Mouse (Mus musculus) forebrain, embryonic 11.5 days (tissue): ENCODE measurements around the gene Abcb8. TPM values are rescaled to one million over a fixed set of nuclear protein-coding genes. Genes with fewer than 3 reads are reported as not detected.

Source experiments
- ATAC-seq: fragments of 200-750 bp; cut with Nextera tagmentation; replicated peaks from 2 replicates; pipeline ENCODE4 v1.8.0; 2017; ENCODE audit warnings: moderate TSS enrichment; ENCODE audit not compliant: low FRiP score
- DNase-seq: peaks from one replicate; pipeline ENCODE4 v3.0.0-alpha.2; 2017; ENCODE audit warnings: low spot score
- H3K27ac ChIP-seq: fragments of 300-500 bp; sonication (generic); 2 replicates; pipeline ENCODE4 v1.5.1; 2014; ENCODE audit warnings: low read depth, low read length
- H3K27me3 ChIP-seq: fragments of 300-500 bp; sonication (generic); 2 replicates; pipeline ENCODE4 v1.6.1; 2014; ENCODE audit warnings: mild to moderate bottlenecking, low read length, mixed read lengths; ENCODE audit not compliant: control insufficient read depth, insufficient read depth
- H3K36me3 ChIP-seq: fragments of 300-500 bp; sonication (generic); 2 replicates; pipeline ENCODE4 v1.6.1; 2014; ENCODE audit warnings: mild to moderate bottlenecking, low read length, moderate library complexity, mixed read lengths; ENCODE audit not compliant: control insufficient read depth, insufficient read depth
- H3K4me1 ChIP-seq: fragments of 300-500 bp; sonication (generic); replicated peaks from 2 replicates; pipeline ENCODE4 v1.6.1; 2014; ENCODE audit warnings: low read length, mixed read lengths; ENCODE audit not compliant: control insufficient read depth, insufficient read depth
- H3K4me2 ChIP-seq: fragments of 300-500 bp; sonication (generic); 2 replicates; pipeline ENCODE4 v1.6.1; 2014; ENCODE audit warnings: low read depth, mild to moderate bottlenecking, low read length, moderate library complexity, mixed read lengths; ENCODE audit not compliant: severe bottlenecking
- H3K4me3 ChIP-seq: fragments of 300-500 bp; sonication (generic); 2 replicates; pipeline ENCODE4 v1.5.1; 2014; ENCODE audit warnings: low read depth, low read length
- H3K9ac ChIP-seq: fragments of 300-500 bp; sonication (generic); 2 replicates; pipeline ENCODE4 v1.6.1; 2014; ENCODE audit warnings: low read length
- H3K9me3 ChIP-seq: fragments of 300-500 bp; sonication (generic); 2 replicates; pipeline ENCODE4 v1.6.1; 2016; ENCODE audit warnings: low read length, mixed read lengths; ENCODE audit not compliant: control insufficient read depth
- WGBS: fragments of 180-500 bp; shearing (Covaris S2); extraction: QIAGEN DNeasy Blood & Tissue Kit; methylation state at CpG from one replicate; pipeline ENCODE4 v1.1.7; 2014; 5-methylcytosine and 5-hydroxymethylcytosine counted together
- polyA plus RNA-seq: library from polyadenylated mRNA; unstranded; fragments of >200 nt; fragmentation: Nextera tagmentation; extraction: Ambion mirVana; gene quantifications from 2 replicates; pipeline ENCODE4 v1.2.1, GENCODE M21; 2014

Abcb8 gene
- polyA plus RNA-seq, 1 experiment from 2014 or later = 45.5 TPM

DNA sequence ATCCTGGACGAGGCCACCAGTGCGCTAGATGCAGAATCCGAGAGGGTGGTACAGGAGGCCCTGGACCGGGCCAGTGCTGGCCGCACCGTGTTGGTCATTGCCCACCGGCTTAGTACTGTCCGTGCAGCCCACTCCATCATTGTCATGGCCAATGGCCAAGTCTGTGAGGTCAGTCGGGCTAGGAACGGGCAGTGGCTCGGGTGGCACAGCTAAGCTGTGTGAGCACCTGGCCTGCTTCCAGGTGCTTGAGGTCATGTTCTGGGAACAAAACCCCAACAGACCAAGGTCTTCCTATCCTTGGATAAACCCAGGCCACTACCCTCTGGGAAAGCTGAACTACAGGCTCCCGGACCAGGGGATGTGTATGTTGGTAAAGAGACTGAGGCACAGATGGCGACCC, 15.2 kb downstream of the Abcb8 start:
- Histone ChIP-seq H3K27me3 (no peaks in the 10 kb centered on the region), H3K4me3 (no peak overlapping the region), H3K27ac (no peak overlapping the region), H3K4me2 (no peak overlapping the region), H3K9me3 (no peaks in the 10 kb centered on the region), H3K36me3 (no peaks in the 10 kb centered on the region), H3K4me1 (no peaks in the 10 kb centered on the region; the same call in 1 of the 2 replicates), H3K9ac (no peak overlapping the region)
- DNase-seq = no peak
- WGBS = 93% methylated on average over 13 of the region's 13 CpGs
- ATAC-seq = no peak

DNA sequence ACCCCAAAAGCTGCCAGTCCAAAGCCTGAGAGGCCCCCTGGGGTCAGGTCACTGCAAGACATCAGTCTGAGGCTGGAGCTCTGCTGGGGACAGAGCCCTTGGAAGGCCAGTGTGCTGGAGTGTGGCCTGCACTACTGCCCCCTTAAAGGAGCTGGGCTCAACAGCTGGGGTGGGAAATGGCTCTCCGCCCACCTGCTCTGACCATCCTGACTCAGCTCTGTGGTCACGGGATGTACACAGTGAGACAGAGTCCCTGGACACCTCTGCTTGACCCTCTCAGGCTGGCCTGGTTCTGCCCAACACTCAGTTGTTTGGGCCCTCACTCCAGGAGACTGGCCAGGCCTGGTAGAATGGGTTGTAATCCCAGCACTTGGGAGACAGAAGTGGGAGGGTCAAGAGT, 16.0 kb downstream of the Abcb8 start:
- no peak overlapping the region for H3K27ac ChIP-seq
- no peak overlapping the region for H3K4me2 ChIP-seq
- H3K36me3 ChIP-seq = no peaks in the 10 kb centered on the region
- no peaks in the 10 kb centered on the region; the same call in 1 of the 2 replicates for H3K4me1 ChIP-seq
- DNase-seq (no peak), ATAC-seq (no peak)
- 84% methylated on average over 2 of the region's 2 CpGs for WGBS
- no peak overlapping the region for H3K4me3 ChIP-seq
- no peak overlapping the region for H3K9ac ChIP-seq
- no peaks in the 10 kb centered on the region for H3K9me3 ChIP-seq
- no peaks in the 10 kb centered on the region for H3K27me3 ChIP-seq

DNA sequence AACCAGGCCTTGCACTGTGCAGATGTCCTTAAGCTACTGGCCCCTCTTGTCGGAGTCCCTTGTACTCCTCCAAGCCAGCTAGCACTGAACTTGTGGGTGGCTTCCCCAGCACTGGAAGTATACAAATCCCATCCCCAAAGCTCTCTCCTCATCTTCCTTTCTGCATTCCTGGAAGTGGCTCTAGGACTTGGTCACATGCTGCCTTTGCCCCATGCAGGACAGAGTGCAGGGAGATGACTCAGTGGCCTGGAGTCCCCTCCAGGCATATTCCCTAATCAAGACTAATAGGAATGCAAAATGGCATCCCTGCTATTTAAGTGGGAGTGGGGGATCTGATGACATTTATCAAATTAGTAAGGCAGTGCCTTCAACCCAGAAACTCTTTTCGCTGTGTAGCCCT, 18.6 kb downstream of the Abcb8 start:
- H3K36me3 ChIP-seq = no peaks in the 10 kb centered on the region
- H3K9ac ChIP-seq = no peak overlapping the region
- ATAC-seq (no peak), DNase-seq (no peak)
- H3K27ac ChIP-seq = no peak overlapping the region
- no peaks in the 10 kb centered on the region; the same call in 1 of the 2 replicates for H3K4me1 ChIP-seq
- no peak overlapping the region for H3K4me2 ChIP-seq
- no peaks in the 10 kb centered on the region for H3K9me3 ChIP-seq
- H3K27me3 ChIP-seq = no peaks in the 10 kb centered on the region
- H3K4me3 ChIP-seq = no peak overlapping the region
- 89% methylated on average over 2 of the region's 2 CpGs for WGBS

DNA sequence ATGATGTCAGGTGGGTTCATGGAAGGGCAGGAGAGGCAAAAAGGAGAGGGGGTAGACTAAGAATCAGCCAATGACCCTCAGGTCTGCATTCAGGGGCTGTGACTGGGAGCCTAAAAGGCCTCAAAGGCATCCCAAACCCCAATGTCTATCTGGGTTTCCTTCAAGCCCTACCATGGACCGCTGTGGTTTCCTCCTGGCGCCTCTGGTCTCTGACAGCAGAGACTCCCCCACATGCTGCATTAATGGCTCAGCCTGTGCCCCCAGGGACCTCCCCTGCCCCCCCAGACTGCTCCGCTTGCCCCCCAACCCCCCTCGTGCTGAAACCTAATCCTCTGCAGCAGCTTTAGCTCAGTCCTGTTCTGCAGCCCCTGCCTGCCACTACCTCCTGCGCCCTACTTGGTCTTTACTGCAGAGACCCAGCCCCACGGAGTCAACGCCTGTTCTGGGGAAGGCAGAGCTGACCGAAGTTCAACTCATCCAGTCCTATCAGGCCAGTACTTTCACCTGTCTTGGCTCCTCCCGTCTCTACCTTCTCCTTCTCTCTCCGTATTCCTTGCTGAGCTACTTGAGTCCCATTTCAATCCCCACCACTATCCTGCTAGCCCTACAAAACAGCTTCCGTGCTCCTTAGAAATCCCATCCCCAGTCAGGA, 19.7 kb downstream of the Abcb8 start, which contains the start of gene Asic3:
TSS of gene Asic3 (plus strand) at position 351 of the 652 bp plus-strand sequence.
- H3K9ac ChIP-seq = no peak within 1 kb of the TSS
- no peaks in the 10 kb centered on the region for H3K27me3 ChIP-seq
- H3K9me3 ChIP-seq = no peaks in the 10 kb centered on the region
- H3K4me3 ChIP-seq = no peak within 1 kb of the TSS
- H3K4me2 ChIP-seq = no peak within 1 kb of the TSS
- no peaks in the 10 kb centered on the region; the same call in 1 of the 2 replicates for H3K4me1 ChIP-seq
- H3K27ac ChIP-seq = no peak within 1 kb of the TSS
- no peak for ATAC-seq
- DNase-seq = no peak
- 50% methylated on average over 11 of the region's 11 CpGs for WGBS
- no peaks in the 10 kb centered on the region for H3K36me3 ChIP-seq

DNA sequence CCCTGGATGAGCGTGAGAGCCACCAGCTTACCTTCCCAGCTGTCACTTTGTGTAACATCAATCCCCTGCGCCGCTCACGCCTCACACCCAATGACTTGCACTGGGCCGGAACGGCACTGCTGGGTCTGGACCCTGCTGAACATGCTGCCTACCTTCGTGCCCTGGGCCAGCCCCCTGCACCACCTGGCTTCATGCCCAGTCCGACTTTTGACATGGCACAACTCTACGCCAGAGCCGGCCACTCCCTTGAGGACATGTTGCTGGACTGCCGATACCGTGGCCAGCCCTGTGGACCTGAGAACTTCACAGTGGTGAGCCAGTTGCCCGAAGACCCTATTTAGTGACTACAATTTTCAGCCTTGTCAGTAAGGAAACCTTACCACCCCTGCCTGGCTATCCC, 20.5 kb downstream of the Abcb8 start:
- no peak overlapping the region for H3K9ac ChIP-seq
- H3K9me3 ChIP-seq = no peaks in the 10 kb centered on the region
- H3K27ac ChIP-seq = no peak overlapping the region
- 84% methylated on average over 13 of the region's 13 CpGs for whole genome bisulfite sequencing
- no peaks in the 10 kb centered on the region; the same call in 1 of the 2 replicates for H3K4me1 ChIP-seq
- no peaks in the 10 kb centered on the region for H3K36me3 ChIP-seq
- no peak overlapping the region for H3K4me3 ChIP-seq
- no peak overlapping the region for H3K4me2 ChIP-seq
- no peaks in the 10 kb centered on the region for H3K27me3 ChIP-seq
- DNase-seq (no peak), ATAC-seq (no peak)

DNA sequence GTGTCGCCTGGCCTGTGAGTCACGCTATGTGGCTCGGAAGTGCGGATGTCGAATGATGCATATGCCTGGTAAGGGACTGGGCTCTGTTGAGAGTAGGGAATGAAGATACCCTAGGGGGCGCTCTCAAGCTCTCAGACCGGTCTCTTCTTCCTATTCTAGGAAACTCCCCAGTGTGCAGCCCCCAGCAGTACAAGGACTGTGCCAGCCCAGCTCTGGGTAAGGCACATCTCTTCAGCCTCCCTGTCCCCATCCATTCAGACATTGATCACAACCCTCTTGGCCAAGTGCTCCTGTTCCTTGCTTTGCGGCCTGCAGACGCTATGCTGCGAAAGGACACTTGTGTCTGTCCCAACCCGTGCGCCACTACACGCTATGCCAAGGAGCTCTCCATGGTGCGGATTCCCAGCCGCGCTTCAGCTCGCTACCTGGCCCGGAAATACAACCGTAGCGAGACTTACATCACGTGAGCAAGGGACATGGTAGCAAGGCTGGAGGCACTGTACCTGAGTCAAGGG, 22.8 kb downstream of the Abcb8 start:
- Histone ChIP-seq H3K9ac (no peak overlapping the region), H3K4me3 (no peak overlapping the region), H3K4me2 (no peak overlapping the region), H3K4me1 (no peaks in the 10 kb centered on the region; the same call in 1 of the 2 replicates), H3K27me3 (no peaks in the 10 kb centered on the region), H3K27ac (no peak overlapping the region), H3K36me3 (no peaks in the 10 kb centered on the region), H3K9me3 (no peaks in the 10 kb centered on the region)
- WGBS = 3% methylated on average over 21 of the region's 21 CpGs
- DNase-seq (peak; percentile 79), ATAC-seq (peak; percentile 76)

DNA sequence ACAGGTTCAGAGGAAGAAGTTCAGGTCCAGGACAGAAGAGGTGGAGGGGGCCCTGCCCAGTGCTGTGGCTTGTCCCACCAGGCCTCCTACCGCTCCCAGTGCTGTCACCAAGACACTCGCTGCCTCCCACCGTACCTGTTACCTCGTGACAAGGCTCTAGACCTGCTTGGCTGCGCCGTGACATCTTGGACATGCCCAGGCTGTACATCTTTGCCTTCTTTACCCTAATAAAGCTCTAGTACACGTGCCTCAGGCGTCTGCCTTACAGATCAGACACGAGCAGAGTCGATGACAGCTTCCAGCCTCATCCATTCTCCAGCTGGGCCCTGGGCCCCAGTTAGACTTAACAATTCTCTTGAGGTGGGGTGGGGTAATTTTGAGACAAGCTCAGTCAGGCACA, 24.1 kb downstream of the Abcb8 start:
- H3K9me3 ChIP-seq = no peaks in the 10 kb centered on the region
- no peak for ATAC-seq
- H3K4me3 ChIP-seq = no peak overlapping the region
- no peaks in the 10 kb centered on the region for H3K36me3 ChIP-seq
- no peak for DNase-seq
- H3K27me3 ChIP-seq = no peaks in the 10 kb centered on the region
- 93% methylated on average over 10 of the region's 10 CpGs for WGBS
- peaks cover 3% of the 10 kb centered on the region; the same call in 1 of the 2 replicates for H3K4me1 ChIP-seq
- H3K9ac ChIP-seq = no peak overlapping the region
- H3K4me2 ChIP-seq = no peak overlapping the region
- no peak overlapping the region for H3K27ac ChIP-seq

DNA sequence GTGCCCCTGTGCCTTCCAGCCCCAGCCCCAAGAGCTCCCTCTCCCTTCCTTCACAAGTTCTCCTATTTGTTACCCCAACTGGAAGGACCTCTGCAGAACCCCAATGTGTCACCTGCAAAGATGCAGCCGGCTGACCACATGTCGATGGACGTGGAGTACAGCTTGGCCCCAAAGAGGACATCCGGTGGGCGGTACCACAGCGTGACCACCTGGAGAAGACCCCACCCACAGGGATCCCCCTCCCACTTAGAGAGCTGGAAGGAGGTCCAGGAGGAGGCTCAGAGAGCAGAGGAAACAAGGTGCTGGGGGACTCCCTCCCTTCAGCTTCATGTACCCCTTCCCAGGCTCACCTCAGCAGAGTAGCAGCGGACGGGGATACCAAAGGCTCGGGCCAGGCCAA, 26.9 kb downstream of the Abcb8 start:
- no peak overlapping the region for H3K9ac ChIP-seq
- no peak overlapping the region for H3K4me2 ChIP-seq
- H3K9me3 ChIP-seq = no peaks in the 10 kb centered on the region
- H3K36me3 ChIP-seq = no peaks in the 10 kb centered on the region
- no peaks in the 10 kb centered on the region for H3K27me3 ChIP-seq
- no peak for ATAC-seq
- DNase-seq = no peak
- WGBS = 86% methylated on average over 9 of the region's 9 CpGs
- no peak overlapping the region for H3K27ac ChIP-seq
- peaks cover 10% of the 10 kb centered on the region; the same call in 1 of the 2 replicates for H3K4me1 ChIP-seq
- no peak overlapping the region for H3K4me3 ChIP-seq
